Mouse (Mus musculus): ENCODE data around the gene Iscu. TPM values are rescaled to one million over a fixed set of nuclear protein-coding genes. Genes with fewer than 3 reads are reported as not detected.

Gene Iscu
- polyA plus RNA-seq, 1 experiment from 2014 or later, result 93.4 TPM

Other genes with a start within 250 kb of the Iscu start
- 1.2 and 1.8 TPM in 2 replicates for gene Cmklr1, start 122.3 kb upstream of the Iscu start, polyA plus RNA-seq (2015; fragmentation: Nextera tagmentation; extraction: Ambion mirVana)
- not detected in 2 replicates for gene 1700069L16Rik, start 48.0 kb upstream of the Iscu start, polyA plus RNA-seq (2015; fragmentation: Nextera tagmentation; extraction: Ambion mirVana)
- 8.0 and 8.2 TPM in 2 replicates for gene Ficd, start 36.9 kb upstream of the Iscu start, polyA plus RNA-seq (2015; fragmentation: Nextera tagmentation; extraction: Ambion mirVana)
- gene Sart3, start 238 bp upstream of the Iscu start, polyA plus RNA-seq (2015; fragmentation: Nextera tagmentation; extraction: Ambion mirVana), result 44.0 and 46.0 TPM in 2 replicates
- gene Tmem119, start 27.8 kb downstream of the Iscu start, polyA plus RNA-seq (2015; fragmentation: Nextera tagmentation; extraction: Ambion mirVana), result 8.7 and 10.4 TPM in 2 replicates
- gene Selplg, start 59.9 kb downstream of the Iscu start, polyA plus RNA-seq (2015; fragmentation: Nextera tagmentation; extraction: Ambion mirVana), result 1.7 and 1.9 TPM in 2 replicates
- gene Coro1c, start 136.0 kb downstream of the Iscu start, polyA plus RNA-seq (2015; fragmentation: Nextera tagmentation; extraction: Ambion mirVana), result 176 and 190 TPM in 2 replicates
- 15.0 and 18.7 TPM in 2 replicates for gene Ssh1, start 221.1 kb downstream of the Iscu start, polyA plus RNA-seq (2015; fragmentation: Nextera tagmentation; extraction: Ambion mirVana)
- gene Dao, start 231.0 kb downstream of the Iscu start, polyA plus RNA-seq (2015; fragmentation: Nextera tagmentation; extraction: Ambion mirVana), result not detected in 2 replicates

All from hindbrain, embryonic 13.5 days (tissue).